Mouse (Mus musculus) spleen, adult 12 weeks (tissue): ENCODE data around the gene Gm9945.

Experiments used
- DNase-seq: peaks from one replicate; pipeline ENCODE4 v3.0.0; 2022; ENCODE audit warnings: low spot score

The Gm9945 gene

DNA sequence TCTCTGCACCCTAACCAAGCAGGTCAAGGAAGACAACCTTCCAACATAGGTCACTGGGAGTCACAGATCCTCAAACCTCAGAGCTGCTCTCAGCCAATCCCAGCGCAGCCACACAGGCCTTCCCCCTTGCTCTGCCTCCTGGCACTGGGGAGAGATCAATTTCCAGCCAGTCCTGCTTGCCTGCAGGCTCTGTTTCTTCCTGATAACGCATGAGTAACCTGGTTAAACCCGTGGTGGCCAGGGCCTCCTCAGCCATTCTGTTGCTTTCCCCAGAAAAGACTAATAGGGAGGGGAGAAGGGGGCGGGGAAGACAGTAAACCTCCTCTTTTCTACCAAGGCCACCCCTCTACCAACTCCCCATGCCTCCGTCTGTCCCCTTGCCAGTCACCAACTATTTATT is 18.2 kb upstream of the Gm9945 start:
- no peak for DNase-seq

DNA sequence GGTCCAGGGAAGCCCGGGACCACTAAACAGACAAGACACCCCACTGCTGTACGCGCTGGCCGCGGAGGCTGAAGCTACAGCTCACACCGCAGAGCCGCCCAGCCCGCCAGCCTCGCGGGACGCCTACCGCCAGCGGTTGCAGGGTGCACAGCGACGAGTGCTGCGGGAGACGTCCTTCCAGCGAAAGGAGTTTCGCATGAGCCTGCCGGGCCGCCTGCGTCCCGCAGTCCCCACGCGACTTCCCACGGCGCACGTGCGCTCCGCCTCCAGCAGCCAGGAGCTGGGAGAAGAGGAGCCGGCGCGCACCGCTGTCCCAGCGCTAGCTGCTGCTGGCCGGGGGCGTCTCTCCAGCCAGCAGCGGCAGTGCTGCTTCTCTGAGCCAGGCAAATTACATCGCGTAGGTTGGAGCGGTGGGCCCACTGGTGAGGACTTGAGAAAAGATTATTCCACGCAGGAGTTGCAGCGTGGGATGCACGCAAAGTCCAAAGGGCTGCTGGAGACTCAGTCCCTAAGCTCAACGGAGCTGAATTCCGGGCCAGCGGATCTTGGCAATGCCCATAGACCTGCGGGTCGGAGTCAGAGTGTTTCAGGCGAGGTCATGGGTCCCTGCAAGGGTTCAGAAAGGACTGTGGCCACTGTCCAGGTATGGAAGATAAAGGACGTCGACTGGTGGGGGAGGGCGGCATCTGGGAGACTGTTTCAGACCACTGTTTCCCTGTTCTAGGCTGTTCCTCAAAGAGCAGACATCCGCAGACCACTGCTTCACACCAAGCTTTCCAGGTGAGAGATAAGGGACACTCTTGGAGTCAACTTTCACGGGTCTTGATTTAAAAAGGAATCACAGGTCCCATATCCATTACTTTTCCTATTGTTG is 16.2 kb upstream of the Gm9945 start:
- DNase-seq = no peak

DNA sequence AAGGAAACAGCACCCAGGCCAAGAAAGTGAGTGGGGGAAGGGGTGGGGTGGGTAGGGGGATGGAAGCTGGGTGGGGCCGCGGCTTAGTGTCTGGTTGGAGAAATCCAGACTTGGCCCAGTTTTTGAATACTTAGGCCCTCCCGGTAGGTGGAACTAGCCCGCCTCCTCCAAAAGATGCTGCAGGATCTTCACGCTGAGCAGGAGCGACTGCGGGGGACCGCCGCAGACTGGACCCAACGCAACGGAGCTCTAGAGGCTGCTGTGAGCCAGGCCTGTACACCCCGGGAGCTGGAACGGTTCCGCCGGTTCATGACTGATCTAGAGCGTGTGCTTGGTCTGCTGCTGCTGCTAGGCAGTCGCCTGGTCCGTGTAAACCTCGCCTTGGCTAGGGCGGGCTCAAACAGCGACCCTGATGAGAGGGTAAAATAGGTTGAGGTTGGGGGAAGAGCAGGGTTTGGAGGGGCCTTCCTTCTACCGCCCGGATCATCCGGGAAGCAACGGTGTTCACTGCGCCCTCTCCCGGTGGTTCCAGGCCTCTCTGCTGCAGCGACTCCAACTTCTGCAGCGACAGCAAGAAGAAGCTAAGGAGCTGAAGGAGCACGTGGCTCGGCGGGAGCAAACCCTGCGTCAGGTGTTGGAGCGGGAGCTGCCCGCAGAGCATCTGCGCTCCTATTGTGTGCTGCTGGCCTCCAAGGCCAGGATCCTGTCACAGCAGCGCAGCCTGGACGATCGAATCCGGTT is 13.6 kb upstream of the Gm9945 start:
- DNase-seq = no peak

DNA sequence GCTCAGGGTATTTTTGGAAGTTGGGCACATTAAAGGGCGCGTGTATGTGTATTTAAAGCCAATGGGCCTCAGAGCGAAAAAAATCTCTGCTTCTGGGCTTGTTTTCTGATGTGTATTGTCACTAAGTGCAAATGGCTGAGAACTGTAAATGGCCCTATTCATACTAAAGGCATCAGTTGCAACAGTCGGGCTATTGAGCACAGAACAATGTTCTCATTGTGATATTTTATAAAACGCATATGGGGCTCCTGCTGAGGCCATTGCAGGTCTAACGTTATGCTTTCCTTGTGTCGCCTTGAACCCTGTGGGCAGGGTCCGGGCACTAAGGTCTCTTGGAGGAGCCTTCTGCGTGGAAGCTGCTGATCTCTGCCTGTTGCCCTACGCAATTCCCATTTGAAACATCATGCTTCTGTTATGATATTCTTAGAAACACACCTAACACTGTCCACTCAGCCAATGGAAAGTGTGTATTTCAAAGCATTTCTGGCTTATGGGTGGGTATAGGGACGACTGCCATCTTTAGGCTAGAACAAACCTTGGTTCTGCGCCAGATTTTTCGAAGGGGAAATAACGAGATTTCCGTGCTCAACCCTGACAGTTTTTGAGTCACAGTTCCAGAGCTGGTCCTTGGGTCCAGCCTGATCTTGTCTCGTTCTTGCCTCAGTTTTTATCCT is 10.5 kb upstream of the Gm9945 start:
- DNase-seq = no peak

DNA sequence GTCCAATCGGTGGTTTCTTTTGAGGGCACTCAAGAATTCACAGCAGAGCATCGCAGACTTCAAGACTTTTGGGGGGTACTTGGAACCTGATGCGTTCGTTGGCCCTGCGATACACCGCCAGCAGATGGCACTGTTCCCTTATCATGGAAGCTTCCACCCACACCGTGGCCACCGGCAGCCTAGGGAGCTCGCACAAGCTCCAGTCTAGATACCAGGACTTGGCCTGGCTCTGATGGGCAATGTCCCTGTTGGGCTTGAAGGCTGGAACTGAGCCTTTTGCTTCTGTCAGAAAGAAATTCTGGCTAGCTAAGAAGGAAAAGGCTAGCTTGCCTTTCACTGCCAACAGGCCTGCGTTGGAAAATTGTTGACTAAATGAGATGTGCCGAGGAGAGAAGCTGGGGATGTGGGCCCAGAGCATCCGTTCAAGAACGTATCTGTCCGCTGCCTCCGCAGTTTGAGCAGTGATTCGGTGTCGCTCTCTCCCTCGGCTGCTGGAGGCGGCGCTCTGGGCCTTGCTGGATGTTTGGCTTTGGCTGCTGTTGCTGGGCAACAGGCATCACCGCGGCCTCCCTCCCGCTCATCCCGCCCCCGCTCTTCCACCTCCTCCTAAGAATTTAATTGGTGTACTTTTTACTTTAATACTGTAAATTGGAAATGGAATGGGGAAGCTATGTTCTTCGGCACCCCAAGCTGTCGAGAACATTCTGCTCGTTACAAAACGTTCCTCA is 9.8 kb upstream of the Gm9945 start, which contains the start of gene Gm9837:
Gm9837 (minus strand) TSS at position 512 of the 728 bp plus-strand sequence.
- peak; percentile 75 for DNase-seq

DNA sequence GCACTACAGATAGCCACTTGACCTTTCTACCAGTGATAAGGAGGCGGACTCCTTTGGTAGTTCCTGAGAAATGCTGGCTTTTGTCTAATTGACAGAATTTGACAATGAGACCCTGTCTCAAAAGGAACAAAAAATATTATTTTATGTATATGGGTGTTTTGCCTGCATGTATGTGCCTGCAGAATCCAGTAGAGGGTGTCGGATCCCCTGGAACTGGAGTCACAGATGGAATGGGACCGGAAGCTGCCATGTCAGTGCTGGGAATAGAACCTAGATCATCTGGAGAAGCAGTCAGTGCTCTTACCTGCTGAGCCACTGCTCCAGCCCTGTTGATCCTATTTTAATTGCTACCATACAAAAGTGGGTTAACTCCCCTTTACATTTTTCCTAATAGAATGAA is 7.3 kb upstream of the Gm9945 start:
- DNase-seq = no peak

DNA sequence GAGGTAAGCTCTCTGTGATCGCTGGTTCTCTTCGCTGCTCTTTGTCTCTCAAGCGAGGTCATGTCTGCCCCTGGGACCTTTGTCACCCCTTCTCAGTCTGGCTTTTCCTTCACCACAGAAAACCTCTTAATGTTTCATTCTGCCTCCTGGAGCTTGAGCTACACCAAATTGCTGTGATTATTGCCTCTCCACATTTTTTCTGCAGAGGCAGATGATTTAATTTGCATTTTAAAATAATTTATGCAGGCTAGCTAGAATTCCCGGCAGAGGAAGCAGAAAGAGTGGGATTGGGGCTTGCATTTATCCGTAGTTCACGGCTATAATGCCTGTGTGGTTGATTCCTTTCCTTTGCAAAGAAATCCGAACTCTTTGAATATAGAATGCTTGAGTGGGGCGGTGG is 4.3 kb upstream of the Gm9945 start:
- DNase-seq = no peak

DNA sequence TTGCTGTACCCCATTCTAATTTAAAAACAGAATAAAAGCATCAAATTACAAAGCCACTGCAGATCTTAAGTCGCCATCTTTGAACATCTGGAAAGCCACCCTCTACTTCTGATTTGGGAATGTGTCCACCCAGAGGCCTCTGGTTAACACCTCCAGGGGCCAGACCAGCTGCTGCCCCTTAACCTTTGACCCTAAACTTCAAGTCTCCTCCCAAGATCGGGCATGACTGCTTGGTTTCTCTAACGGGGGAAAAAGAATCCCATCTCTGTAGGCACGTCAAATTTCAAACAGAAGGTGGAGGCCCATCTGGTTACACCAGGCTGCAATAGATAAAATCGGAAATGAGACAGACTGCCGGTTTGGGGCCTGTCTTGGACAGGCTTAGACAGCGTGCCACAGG is 2.1 kb upstream of the Gm9945 start:
- no peak for DNase-seq

DNA sequence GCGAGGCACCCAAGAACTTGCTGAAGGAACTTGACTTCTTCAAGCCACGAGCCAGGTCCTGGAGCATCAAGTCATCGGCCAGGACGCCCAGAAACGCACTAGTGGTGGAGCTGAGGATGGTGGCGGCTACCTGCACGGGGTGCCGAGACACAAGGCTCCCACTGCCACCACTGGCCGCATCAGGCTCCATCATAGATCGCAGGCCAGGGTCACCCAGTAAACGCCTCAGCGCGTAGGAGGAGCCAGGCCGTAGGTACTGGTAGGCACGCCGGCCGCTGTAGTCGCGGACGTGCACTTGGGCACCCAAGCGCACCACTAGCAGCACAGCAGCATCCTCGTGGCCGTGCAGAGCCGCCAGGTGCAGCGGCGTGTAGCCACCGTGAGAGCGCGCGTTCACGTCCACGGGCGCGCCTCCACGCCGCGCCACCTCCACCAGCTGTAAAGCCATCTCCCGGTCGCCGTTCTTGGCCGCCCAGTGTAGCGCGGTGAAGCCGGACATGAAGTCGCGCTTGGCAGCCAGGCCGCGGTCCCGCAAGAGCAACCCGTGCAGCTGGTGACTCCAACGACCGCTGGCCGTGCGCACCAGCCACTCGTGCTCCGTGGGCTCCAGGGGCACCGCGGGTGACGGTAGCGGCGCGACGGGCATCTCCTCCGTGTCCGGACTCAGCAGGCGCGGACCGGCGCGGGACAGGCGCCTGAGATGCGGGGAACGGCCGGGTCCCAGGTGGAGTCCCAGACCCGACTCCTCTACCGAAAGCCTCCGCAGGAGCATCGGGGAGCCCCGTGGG is 1.4 kb upstream of the Gm9945 start:
- DNase-seq = peak; percentile 16

DNA sequence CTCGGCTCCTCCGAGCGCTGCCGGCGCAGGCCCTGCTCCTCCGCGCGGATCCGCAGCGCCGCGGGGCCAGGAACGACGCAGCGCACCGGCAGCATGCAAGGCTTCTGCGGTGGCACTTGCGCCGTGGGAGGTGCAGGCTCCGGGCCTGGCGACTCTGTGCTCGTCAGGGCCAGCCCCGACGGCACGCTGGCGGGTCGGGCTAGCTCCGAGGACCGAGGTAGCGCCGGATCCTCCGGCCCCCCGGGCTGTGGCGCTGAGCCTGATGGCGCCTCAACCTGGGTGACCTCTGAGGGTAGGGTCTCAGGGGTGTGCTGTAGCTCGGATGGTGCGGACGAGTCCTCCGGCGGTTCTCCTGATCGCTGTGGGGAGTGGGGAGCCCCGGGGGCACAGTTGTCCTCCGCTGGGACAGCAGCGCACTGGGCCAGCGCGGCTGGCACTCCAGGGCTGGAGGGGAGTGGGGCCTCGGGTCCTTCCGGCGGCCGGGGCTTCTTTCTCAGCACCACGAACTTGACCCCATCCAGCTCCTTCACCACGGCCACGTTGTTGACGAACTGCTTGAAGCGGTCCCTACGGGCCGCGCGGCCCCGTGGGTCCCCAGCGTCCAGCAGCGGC is 689 bp upstream of the Gm9945 start:
- DNase-seq = peak; percentile 27

DNA sequence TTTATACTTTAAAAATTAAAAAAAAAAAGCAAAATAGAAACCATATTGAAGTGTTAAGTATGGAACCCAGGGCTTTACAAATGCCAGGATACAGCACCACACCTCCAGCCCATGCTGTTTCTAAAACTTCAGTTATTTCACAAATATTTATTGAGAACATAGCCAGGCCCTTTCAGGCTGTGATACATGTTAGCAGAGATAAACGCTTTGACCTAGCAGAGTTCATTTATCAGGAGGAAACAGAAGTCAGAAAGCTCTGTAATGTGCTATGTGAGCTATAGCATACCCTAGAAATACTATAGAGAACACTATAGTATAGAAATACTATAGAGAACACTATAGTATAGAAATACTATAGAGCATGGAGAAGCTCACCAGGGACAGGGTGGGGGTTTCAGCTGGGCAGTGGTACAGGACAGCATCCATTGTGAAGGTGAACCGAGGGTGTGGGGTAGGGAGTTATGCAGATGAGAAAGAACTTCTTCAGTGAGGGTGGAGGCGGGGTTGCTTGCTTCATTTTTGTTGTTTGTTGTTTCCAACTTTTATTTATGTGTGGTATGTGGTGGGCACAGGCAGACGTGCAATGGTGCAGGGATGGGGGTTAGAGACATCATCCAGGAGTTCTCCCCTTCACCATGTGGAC is 1.2 kb downstream of the Gm9945 start:
- peak; percentile 59 for DNase-seq

DNA sequence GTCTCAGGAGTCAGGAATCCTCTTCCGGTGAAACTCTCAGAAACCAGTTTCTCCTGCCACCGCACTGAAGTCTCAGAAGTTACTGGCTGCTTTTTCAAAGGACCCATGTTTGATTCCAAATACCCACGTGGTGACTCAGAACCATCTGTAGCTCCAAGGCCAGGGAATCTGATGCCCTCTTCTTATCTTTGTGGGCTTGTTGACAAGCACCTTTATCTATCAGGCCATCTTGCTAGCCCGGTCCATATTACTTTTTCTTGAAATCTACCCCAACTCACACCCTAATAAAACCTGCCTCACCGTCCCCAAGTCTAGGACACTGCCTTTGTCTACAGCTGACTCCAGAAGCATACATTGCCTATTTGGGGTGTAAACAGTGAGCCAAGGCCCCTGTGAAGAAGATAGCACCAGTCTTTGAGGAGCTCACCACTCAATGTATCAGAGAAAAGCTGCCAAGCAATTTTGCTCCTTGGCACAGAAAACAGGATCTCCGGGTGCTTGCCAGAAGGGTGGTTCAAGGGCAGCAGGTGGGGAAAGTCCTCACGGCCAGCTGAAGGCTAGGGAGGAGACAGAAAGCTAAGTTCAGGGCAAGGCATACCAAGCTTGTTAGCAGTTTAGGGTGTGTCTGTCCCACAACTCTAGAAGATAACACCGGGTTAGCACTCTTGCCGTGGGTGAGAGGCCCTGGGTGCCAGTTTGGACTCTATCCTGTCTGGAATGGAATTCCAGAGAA is 3.4 kb downstream of the Gm9945 start:
- DNase-seq = peak; percentile 55

DNA sequence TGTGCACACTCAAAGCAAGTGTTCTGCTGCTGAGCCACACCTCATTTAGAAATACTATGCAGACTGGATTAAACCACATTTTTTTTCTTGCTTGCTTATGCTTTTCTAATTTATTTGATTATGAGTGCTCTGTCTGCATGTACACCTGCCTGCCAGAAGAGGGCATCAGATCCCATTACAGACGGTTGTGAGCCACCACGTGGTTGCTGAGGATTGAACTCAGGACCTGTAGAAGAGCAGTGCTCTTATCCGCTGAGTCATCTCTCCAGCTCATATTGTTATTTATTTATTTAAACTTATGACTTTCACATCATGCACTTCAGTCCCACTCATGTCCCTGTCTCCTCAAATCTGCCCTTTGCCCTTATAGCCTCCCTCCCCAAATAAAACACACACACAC is 5.8 kb downstream of the Gm9945 start:
- no peak for DNase-seq

DNA sequence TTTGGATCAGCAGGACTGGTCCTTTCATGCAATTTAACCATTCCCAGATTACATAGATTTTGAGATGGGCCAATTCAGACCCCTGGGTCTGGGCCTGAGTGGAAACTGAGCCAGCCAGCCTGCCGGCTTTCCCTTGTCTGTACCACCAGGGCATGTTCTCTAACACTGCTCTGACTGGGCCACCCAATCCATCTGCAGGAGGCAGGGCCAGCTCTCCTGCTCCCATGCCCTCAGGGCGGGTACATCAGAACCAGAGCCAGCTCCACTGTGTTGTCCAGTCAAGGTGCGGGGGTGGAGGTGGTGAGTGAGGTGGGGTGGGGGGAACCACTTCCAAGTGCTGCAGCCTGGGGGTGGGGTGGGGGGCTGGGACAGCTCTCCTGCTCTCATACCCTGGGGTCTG is 6.4 kb downstream of the Gm9945 start:
- DNase-seq = no peak

DNA sequence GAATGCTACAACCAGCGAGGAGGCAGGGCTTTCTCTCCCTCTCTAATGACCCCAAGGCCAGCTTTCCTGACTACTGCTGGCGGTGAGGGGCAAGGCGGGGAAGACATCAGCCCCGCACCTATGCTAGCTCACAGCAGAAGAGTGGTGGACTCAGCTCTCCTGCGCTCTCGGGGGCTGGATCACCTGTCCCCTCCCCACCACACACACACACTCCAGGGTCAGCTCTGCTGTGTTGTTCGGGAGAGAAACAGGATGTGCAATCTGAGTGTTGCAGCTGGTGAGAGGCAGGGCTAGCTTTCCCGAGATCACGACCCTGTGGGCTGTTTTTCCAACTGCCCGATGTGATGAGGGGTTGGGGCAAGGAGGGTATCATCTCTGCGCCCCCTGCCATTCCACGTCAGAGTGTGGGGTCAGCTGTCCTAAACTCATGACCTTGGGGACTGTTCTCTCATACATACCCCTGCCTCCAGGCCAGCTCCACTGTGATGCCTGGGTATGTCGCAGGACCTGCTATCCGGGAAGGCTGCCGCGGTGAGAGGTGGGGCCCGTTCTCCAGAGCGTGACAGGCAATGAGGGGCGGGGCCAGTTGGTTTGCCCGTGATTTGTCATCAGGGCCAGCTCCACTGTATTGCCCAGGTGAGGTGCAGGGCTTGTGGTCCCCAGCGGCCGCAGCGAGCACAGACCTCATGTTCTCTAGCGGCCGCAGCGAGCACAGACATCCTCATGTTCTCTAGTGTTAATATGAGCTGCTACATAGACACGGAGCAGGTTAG is 7.0 kb downstream of the Gm9945 start:
- no peak for DNase-seq

DNA sequence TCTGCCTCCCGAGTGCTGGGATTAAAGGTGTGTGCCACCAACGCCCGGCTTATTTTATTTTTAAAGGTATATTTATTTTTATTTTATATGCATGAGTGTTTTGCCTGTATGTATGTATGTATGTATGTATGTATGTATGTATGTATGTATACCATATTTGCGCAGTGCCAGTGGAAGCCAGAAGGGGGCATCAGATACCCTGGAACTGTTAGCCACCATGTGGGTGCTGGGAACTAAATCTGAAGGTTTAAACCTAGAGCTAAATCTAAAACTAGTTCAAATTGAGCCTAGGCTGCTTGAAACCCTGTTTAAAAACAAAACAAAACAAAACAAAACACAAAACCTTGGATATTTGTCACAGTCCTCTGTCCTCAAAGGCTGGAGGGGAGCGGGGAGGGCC is 9.0 kb downstream of the Gm9945 start:
- DNase-seq = no peak

DNA sequence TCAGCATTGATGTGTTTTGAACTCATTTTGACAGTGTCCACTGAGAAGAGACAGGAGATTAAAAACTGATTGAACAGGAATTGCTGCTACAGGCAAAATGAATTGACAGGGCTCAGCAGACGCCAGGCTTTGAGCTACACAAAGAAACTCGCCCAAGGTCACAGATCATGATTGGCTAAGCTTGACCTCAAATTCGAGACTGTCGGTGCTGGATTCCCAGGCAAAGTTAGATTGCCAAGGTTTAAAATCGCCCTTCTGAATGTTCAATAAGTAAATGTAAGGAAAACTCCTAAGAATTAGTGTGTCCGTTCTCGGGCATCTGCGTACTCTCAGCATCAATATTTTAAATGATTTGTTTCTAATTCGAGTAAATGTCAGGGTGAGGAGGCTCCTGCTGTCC is 9.5 kb downstream of the Gm9945 start:
- no peak for DNase-seq

DNA sequence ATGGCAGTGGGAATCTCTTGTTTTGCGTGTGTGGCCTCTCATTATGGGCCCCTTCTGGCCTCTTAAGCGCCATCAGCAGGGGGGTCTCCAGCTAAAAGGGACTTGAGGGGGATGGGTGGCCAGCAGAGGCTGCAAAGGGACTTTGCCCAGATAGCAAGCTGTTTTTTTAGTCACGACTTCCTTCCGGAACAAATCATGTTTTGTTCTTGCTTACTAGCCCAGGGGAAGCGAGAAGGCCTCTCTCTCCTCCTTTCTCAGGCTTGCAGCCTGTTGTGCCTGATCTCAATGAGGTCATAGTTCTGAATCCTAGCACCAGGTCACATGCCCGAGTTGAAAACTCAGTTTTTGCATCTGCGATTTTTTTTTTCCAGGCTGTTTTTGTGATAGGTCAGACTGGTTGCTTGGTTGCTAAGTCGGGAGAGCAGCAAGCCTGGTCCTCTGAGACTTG is 12.0 kb downstream of the Gm9945 start:
- DNase-seq = no peak
